Mouse (Mus musculus) forebrain, postnatal 0 days (tissue): ENCODE measurements around the gene Pom121. TPM values are rescaled to one million over a fixed set of nuclear protein-coding genes. Genes with fewer than 3 reads are reported as not detected.

Source experiments
- ATAC-seq: fragments of 200-750 bp; cut with Nextera tagmentation; 2 replicates; pipeline ENCODE4 v1.8.0; 2017; ENCODE audit warnings: mild to moderate bottlenecking, moderate library complexity
- DNase-seq: peaks from one replicate; pipeline ENCODE4 v3.0.0-alpha.2; 2015
- H3K27ac ChIP-seq: fragments of 300-500 bp; sonication (generic); 2 replicates; pipeline ENCODE4 v1.5.1; 2014; ENCODE audit warnings: low read depth, mild to moderate bottlenecking, antibody characterized with exemption, low read length, moderate library complexity, mixed read lengths
- H3K27me3 ChIP-seq: fragments of 300-500 bp; sonication (generic); 2 replicates; pipeline ENCODE4 v1.6.1; 2014; ENCODE audit warnings: mild to moderate bottlenecking, low read length, mixed read lengths; ENCODE audit not compliant: insufficient read depth
- H3K36me3 ChIP-seq: fragments of 300-500 bp; sonication (generic); 2 replicates; pipeline ENCODE4 v1.6.1; 2014; ENCODE audit warnings: mild to moderate bottlenecking, moderate library complexity; ENCODE audit not compliant: insufficient read depth
- H3K4me1 ChIP-seq: fragments of 300-500 bp; sonication (generic); 2 replicates; pipeline ENCODE4 v1.6.1; 2014; ENCODE audit warnings: antibody characterized with exemption; ENCODE audit not compliant: insufficient read depth
- H3K4me2 ChIP-seq: fragments of 300-500 bp; sonication (generic); 2 replicates; pipeline ENCODE4 v1.6.1; 2014; ENCODE audit warnings: low read depth, mild to moderate bottlenecking, moderate library complexity
- H3K4me3 ChIP-seq: fragments of 300-500 bp; sonication (generic); 2 replicates; pipeline ENCODE4 v1.5.1; 2014; ENCODE audit warnings: low read depth, low read length, mixed read lengths
- H3K9ac ChIP-seq: fragments of 300-500 bp; sonication (generic); 2 replicates; pipeline ENCODE4 v1.6.1; 2014; ENCODE audit warnings: mild to moderate bottlenecking
- H3K9me3 ChIP-seq: fragments of 300-500 bp; sonication (generic); 2 replicates; pipeline ENCODE4 v1.6.1; 2016; ENCODE audit warnings: low read length
- CTCF ChIP-seq: sonication (generic); IDR thresholded peaks from 2 replicates; pipeline ENCODE4 v1.5.1; 2016; ENCODE audit warnings: antibody characterized with exemption, control low read depth, low read depth
- WGBS: fragments of 180-500 bp; shearing (Covaris S2); extraction: QIAGEN DNeasy Blood & Tissue Kit; methylation state at CpG from one replicate; pipeline ENCODE4 v1.1.7; 2014; 5-methylcytosine and 5-hydroxymethylcytosine counted together
- polyA plus RNA-seq: library from polyadenylated mRNA; unstranded; fragments of >200 nt; fragmentation: Nextera tagmentation; extraction: Ambion mirVana; gene quantifications from 2 replicates; pipeline ENCODE4 v1.2.1, GENCODE M21; 2015
- total RNA-seq: library from RNA; depleted of rRNA; stranded (reverse); fragments of >200 nt; gene quantifications from 2 replicates; pipeline ENCODE4 v1.2.3, GENCODE M21; 2014

The Pom121 gene
- total and polyA plus RNA-seq, 2 experiments from 2014 or later: 8.1 to 9.9 TPM

DNA sequence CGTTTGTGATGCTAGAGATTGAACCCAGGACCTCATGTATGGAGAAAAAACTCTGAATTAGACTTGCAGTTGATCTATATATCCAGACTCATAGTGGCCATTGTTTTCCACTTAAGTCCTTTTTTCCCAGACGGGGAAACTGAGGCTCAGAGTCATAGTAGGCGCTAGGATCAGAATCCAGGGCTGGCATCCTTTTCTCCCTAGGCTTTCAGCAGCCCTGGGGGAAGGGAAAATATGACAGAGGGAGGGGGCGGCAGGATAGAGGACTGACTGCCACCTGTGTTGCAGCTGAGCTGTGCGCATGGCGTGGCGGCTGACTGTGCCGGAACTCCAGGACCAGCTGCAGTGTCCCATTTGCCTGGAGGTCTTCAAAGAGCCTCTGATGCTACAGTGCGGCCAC is 41.4 kb downstream of the Pom121 start, which contains the start of gene Trim50:
TSS of gene Trim50 (plus strand) at position 301 of the 400 bp plus-strand sequence.
- H3K4me2 ChIP-seq: no peak within 1 kb of the TSS
- ATAC-seq: no peak
- no peaks in the 10 kb centered on the region for H3K9me3 ChIP-seq
- WGBS: 69% methylated on average over 9 of the region's 9 CpGs
- no peaks in the 10 kb centered on the region for H3K27me3 ChIP-seq
- H3K4me1 ChIP-seq: no peaks in the 10 kb centered on the region
- H3K27ac ChIP-seq: no peak within 1 kb of the TSS
- no peak for TF ChIP-seq CTCF
- no peak within 1 kb of the TSS for H3K4me3 ChIP-seq
- H3K36me3 ChIP-seq: no peaks in the 10 kb centered on the region
- no peak for DNase-seq
- H3K9ac ChIP-seq: no peak within 1 kb of the TSS

DNA sequence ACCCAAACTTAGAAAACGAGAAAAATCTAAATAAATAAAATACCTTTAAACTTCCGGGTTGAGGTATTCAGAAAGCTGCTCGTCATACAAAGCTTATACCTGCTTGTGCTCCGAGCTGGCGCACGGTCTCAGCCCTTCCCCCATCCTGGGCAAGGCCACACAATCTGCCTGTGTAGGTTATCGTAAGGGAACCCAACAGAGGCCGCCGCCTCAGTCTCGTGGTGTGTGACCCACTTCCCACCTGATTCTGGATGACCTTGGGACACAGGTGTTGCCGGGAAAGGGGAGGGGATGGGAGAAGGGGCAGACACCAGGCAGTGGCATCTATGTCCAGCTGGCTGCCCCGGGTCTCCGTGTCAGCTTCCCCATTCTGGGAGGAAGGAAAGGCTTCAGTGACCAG is 42.7 kb downstream of the Pom121 start:
- H3K27me3 ChIP-seq: no peaks in the 10 kb centered on the region
- no peak overlapping the region for H3K27ac ChIP-seq
- no peaks in the 10 kb centered on the region for H3K9me3 ChIP-seq
- no peaks in the 10 kb centered on the region for H3K36me3 ChIP-seq
- no peak for TF ChIP-seq CTCF
- ATAC-seq (no peak), DNase-seq (no peak)
- no peaks in the 10 kb centered on the region for H3K4me1 ChIP-seq
- H3K9ac ChIP-seq: no peak overlapping the region
- H3K4me2 ChIP-seq: no peak overlapping the region
- H3K4me3 ChIP-seq: no peak overlapping the region
- WGBS: 85% methylated on average over 13 of the region's 13 CpGs

DNA sequence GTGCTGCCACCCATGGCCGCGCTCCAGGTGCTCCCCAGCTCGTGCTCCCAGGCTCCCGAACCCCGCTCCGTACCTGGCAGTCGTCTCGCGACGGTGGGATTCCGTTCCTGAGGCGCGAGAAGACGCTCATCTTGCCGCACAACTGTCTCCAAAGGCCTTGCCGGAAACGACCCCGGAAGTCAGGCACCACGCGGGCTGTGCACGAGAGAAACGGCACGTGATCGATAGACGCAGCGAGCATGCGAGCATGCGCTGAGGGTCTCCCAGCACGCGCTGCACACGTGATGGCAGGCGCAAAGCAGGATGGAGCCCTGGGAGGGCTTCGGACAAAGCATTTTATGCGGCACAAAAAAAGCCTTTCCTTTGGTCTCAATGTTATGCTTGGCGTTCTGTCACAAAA is 44.5 kb downstream of the Pom121 start, which contains the start of gene Fkbp6:
TSS of gene Fkbp6 (minus strand) at position 183 of the 400 bp plus-strand sequence.
- H3K27me3 ChIP-seq: no peaks in the 10 kb centered on the region
- no peak within 1 kb of the TSS for H3K9ac ChIP-seq
- DNase-seq (no peak), ATAC-seq (no peak)
- no peak within 1 kb of the TSS for H3K4me2 ChIP-seq
- H3K4me3 ChIP-seq: no peak within 1 kb of the TSS
- no peak for TF ChIP-seq CTCF
- no peaks in the 10 kb centered on the region for H3K36me3 ChIP-seq
- 91% methylated on average over 35 of the region's 35 CpGs for WGBS
- no peak within 1 kb of the TSS for H3K27ac ChIP-seq
- no peaks in the 10 kb centered on the region for H3K4me1 ChIP-seq
- H3K9me3 ChIP-seq: no peaks in the 10 kb centered on the region

DNA sequence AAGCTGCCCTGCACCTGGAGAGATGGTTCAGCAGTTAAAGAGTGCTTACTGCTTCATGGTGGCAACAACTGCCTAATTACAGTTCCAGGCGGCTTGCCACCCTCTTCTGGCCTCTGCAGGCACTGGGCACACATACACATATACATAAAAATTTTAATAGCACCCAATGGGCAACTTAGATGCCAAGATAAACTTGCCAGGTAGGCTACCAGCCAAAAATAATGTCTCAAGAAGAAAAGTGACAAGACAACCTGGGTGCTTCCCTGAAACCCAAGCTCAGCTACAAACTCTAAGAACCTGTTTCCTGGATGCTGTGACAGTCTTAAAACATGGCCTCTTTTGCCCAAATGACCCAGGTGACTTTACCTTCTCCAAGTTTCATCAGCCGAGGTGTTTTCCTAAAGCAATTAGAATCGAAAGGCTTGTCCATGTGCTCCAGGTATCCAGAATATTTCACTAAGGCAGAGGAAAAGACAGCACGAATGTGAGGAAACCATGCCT is 46.8 kb downstream of the Pom121 start:
- TF ChIP-seq CTCF: no peak
- Histone ChIP-seq H3K27ac (no peak overlapping the region), H3K4me3 (no peak overlapping the region), H3K36me3 (no peaks in the 10 kb centered on the region), H3K9ac (no peak overlapping the region), H3K27me3 (no peaks in the 10 kb centered on the region), H3K4me1 (no peaks in the 10 kb centered on the region), H3K4me2 (no peak overlapping the region), H3K9me3 (no peaks in the 10 kb centered on the region)
- 67% methylated on average over 4 of the region's 4 CpGs for WGBS
- DNase-seq (no peak), ATAC-seq (no peak)

DNA sequence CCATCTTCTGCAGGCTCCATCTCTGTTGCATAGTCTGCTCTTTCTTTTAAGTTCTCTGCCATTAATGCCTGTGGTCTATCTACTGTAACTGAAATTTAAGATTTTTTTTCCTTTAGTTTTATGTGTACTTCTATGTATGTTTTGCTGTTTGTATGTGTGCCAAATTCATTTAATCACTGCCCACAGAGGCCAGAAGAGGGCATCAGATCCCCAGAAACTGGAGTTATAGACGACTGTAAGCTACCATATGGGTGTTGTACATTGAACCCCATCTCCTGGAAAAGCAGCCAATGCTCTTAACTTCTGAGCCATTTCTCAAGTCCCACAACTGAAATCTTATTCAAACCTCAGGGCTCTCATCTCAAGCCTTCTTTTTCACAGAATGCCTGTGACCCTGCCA is 47.9 kb downstream of the Pom121 start:
- no peak overlapping the region for H3K27ac ChIP-seq
- TF ChIP-seq CTCF: peak; percentile 33
- H3K9me3 ChIP-seq: no peaks in the 10 kb centered on the region
- H3K4me1 ChIP-seq: no peaks in the 10 kb centered on the region
- ATAC-seq: no peak
- no peak overlapping the region for H3K9ac ChIP-seq
- no peaks in the 10 kb centered on the region for H3K36me3 ChIP-seq
- H3K27me3 ChIP-seq: no peaks in the 10 kb centered on the region
- WGBS: 25% methylated on average over 1 of the region's 1 CpGs
- no peak overlapping the region for H3K4me3 ChIP-seq
- no peak overlapping the region for H3K4me2 ChIP-seq
- no peak for DNase-seq

DNA sequence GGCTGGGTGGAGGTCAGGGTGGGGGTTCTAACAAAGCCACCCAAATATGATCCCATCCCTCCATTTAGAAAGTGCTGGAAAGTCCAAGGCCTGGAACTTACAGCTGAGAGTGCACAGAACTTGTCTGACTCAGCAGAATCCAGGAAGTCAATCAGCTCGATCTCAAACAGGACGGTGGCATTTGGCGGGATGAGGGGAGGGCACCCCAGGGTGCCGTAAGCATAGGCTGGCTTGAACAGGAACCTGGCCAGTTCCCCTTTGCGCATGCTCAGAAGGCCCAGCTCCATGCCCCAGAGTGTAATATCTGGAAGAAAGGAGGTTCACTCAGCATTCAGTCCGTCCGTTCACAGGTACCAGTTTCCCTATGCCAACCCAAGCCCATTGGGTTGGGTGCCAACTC is 48.4 kb downstream of the Pom121 start:
- no peaks in the 10 kb centered on the region for H3K27me3 ChIP-seq
- no peak for DNase-seq
- no peak for ATAC-seq
- no peaks in the 10 kb centered on the region for H3K36me3 ChIP-seq
- no peak overlapping the region for H3K4me2 ChIP-seq
- H3K9ac ChIP-seq: no peak overlapping the region
- no peak overlapping the region for H3K4me3 ChIP-seq
- H3K9me3 ChIP-seq: no peaks in the 10 kb centered on the region
- 71% methylated on average over 7 of the region's 7 CpGs for WGBS
- H3K4me1 ChIP-seq: no peaks in the 10 kb centered on the region
- TF ChIP-seq CTCF: no peak
- no peak overlapping the region for H3K27ac ChIP-seq

DNA sequence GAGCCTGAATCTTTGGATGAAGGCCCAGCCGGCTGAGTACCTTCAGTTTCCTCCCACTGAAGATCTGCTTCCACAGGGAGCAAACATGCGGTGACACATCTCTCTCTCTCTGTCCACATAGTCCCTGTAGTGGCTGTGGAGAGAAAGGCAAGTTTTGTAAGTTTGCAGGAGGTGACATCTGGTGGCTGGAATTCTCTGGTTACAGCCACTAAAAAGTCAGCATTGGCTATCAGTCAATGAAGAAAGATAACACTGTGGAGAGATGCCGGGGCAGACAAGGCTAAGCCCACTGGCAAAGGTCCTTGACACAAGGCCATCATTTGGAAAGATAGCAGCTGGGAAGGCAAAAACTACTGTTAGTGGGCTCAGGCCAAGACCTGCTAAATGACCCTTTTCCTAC is 56.8 kb downstream of the Pom121 start:
- 65% methylated on average over 3 of the region's 3 CpGs for WGBS
- TF ChIP-seq CTCF: peak; percentile 51
- H3K27me3 ChIP-seq: no peaks in the 10 kb centered on the region
- H3K9me3 ChIP-seq: no peaks in the 10 kb centered on the region
- no peak overlapping the region for H3K4me3 ChIP-seq
- no peak for ATAC-seq
- H3K27ac ChIP-seq: no peak overlapping the region
- no peak overlapping the region for H3K9ac ChIP-seq
- H3K4me1 ChIP-seq: no peaks in the 10 kb centered on the region
- no peak for DNase-seq
- H3K36me3 ChIP-seq: no peaks in the 10 kb centered on the region
- no peak overlapping the region for H3K4me2 ChIP-seq
